Mouse (Mus musculus): ENCODE measurements around the gene Poc1a. TPM values are rescaled to one million over a fixed set of nuclear protein-coding genes. Genes with fewer than 3 reads are reported as not detected.

Gene Poc1a
- polyA plus RNA-seq, 1 experiment from 2014 or later: 13.5 TPM

GRCm38 (mm10) chr9:106326241-106326640 is 45.4 kb downstream of the Poc1a start:
- peaks cover 20% of the 10 kb centered on the region for H3K4me1 ChIP-seq (replicated peaks)
- no peak overlapping the region for H3K27ac ChIP-seq
- H3K4me3 ChIP-seq (replicated peaks): no peak overlapping the region
- H3K9me3 ChIP-seq: no peaks in the 10 kb centered on the region
- no peak overlapping the region for H3K4me2 ChIP-seq (replicated peaks)
- no peaks in the 10 kb centered on the region for H3K36me3 ChIP-seq
- H3K9ac ChIP-seq (replicated peaks): no peak overlapping the region; the same call in 1 of the 2 replicates
- no peaks in the 10 kb centered on the region for H3K27me3 ChIP-seq
- no peak for ATAC-seq
- WGBS: 62% methylated on average over 8 of the region's 8 CpGs

GRCm38 (mm10) chr9:106327125-106327809 is 46.4 kb downstream of the Poc1a start:
- H3K4me2 ChIP-seq (replicated peaks): no peak overlapping the region
- WGBS: 70% methylated on average over 8 of the region's 8 CpGs
- peaks cover 27% of the 10 kb centered on the region for H3K4me1 ChIP-seq (replicated peaks)
- H3K27ac ChIP-seq: no peak overlapping the region
- H3K9ac ChIP-seq (replicated peaks): no peak overlapping the region
- ATAC-seq: no peak
- H3K27me3 ChIP-seq: no peaks in the 10 kb centered on the region
- no peaks in the 10 kb centered on the region for H3K36me3 ChIP-seq
- H3K9me3 ChIP-seq: no peaks in the 10 kb centered on the region
- H3K4me3 ChIP-seq (replicated peaks): no peak overlapping the region

- 86% methylated on average over 7 of the region's 7 CpGs for WGBS
- H3K4me2 ChIP-seq (replicated peaks): no peak overlapping the region
- no peak overlapping the region for H3K9ac ChIP-seq (replicated peaks)
- ATAC-seq: no peak
- H3K27ac ChIP-seq: no peak overlapping the region
- H3K4me1 ChIP-seq (replicated peaks): peaks cover 18% of the 10 kb centered on the region
- H3K9me3 ChIP-seq: no peaks in the 10 kb centered on the region
- no peaks in the 10 kb centered on the region for H3K27me3 ChIP-seq
- no peak overlapping the region for H3K4me3 ChIP-seq (replicated peaks)
- no peaks in the 10 kb centered on the region for H3K36me3 ChIP-seq
Measured at GRCm38 (mm10) chr9:106328068-106328610, 47.3 kb downstream of the Poc1a start.

GRCm38 (mm10) chr9:106328772-106329511 is 48.1 kb downstream of the Poc1a start:
- peaks cover 16% of the 10 kb centered on the region for H3K4me1 ChIP-seq (replicated peaks)
- no peak overlapping the region for H3K4me3 ChIP-seq (replicated peaks)
- H3K9me3 ChIP-seq: no peaks in the 10 kb centered on the region
- no peak overlapping the region for H3K9ac ChIP-seq (replicated peaks)
- no peak for ATAC-seq
- whole genome bisulfite sequencing: 75% methylated on average over 5 of the region's 5 CpGs
- no peak overlapping the region for H3K27ac ChIP-seq
- no peak overlapping the region for H3K4me2 ChIP-seq (replicated peaks)
- H3K36me3 ChIP-seq: no peaks in the 10 kb centered on the region
- no peaks in the 10 kb centered on the region for H3K27me3 ChIP-seq

GRCm38 (mm10) chr9:106332746-106333145 is 51.9 kb downstream of the Poc1a start:
- Histone ChIP-seq H3K9me3 (no peaks in the 10 kb centered on the region), H3K4me3 (replicated peaks) (no peak overlapping the region), H3K36me3 (no peaks in the 10 kb centered on the region), H3K9ac (replicated peaks) (no peak overlapping the region), H3K4me1 (replicated peaks) (peaks cover 22% of the 10 kb centered on the region), H3K27ac (no peak overlapping the region), H3K4me2 (replicated peaks) (no peak overlapping the region), H3K27me3 (no peaks in the 10 kb centered on the region)
- WGBS: 76% methylated on average over 3 of the region's 3 CpGs
- no peak for ATAC-seq

GRCm38 (mm10) chr9:106337620-106338019 is 56.8 kb downstream of the Poc1a start:
- Histone ChIP-seq H3K4me2 (replicated peaks) (no peak overlapping the region), H3K27ac (peak overlapping the region; percentile 82), H3K36me3 (no peaks in the 10 kb centered on the region), H3K9ac (replicated peaks) (no peak overlapping the region; the same call in 1 of the 2 replicates), H3K4me3 (replicated peaks) (no peak overlapping the region), H3K27me3 (no peaks in the 10 kb centered on the region), H3K9me3 (no peaks in the 10 kb centered on the region), H3K4me1 (replicated peaks) (peaks cover 48% of the 10 kb centered on the region)
- 87% methylated on average over 9 of the region's 9 CpGs for WGBS
- no peak for ATAC-seq

- Histone ChIP-seq H3K27me3 (no peaks in the 10 kb centered on the region), H3K9me3 (no peaks in the 10 kb centered on the region), H3K4me1 (replicated peaks) (peaks cover 48% of the 10 kb centered on the region), H3K27ac (peak overlapping the region; percentile 82), H3K36me3 (no peaks in the 10 kb centered on the region), H3K9ac (replicated peaks) (peak overlapping the region; percentile 41), H3K4me3 (replicated peaks) (no peak overlapping the region), H3K4me2 (replicated peaks) (no peak overlapping the region)
- peak; percentile 81 for ATAC-seq
- WGBS: 7% methylated on average over 10 of the region's 10 CpGs
Measured at GRCm38 (mm10) chr9:106338462-106339172, 57.8 kb downstream of the Poc1a start.

- no peak overlapping the region for H3K4me2 ChIP-seq (replicated peaks)
- 41% methylated on average over 6 of the region's 6 CpGs for WGBS
- H3K9me3 ChIP-seq: no peaks in the 10 kb centered on the region
- H3K4me1 ChIP-seq (replicated peaks): peaks cover 48% of the 10 kb centered on the region
- H3K36me3 ChIP-seq: no peaks in the 10 kb centered on the region
- H3K27me3 ChIP-seq: no peaks in the 10 kb centered on the region
- no peak overlapping the region for H3K4me3 ChIP-seq (replicated peaks)
- ATAC-seq: peak; percentile 44
- H3K9ac ChIP-seq (replicated peaks): peak overlapping the region; percentile 41
- peak overlapping the region; percentile 82 for H3K27ac ChIP-seq
Measured at GRCm38 (mm10) chr9:106339173-106339558, 58.3 kb downstream of the Poc1a start.

GRCm38 (mm10) chr9:106339730-106340129 is 58.9 kb downstream of the Poc1a start:
- no peak overlapping the region for H3K4me2 ChIP-seq (replicated peaks)
- H3K27me3 ChIP-seq: no peaks in the 10 kb centered on the region
- H3K4me3 ChIP-seq (replicated peaks): no peak overlapping the region
- H3K9ac ChIP-seq (replicated peaks): no peak overlapping the region
- no peaks in the 10 kb centered on the region for H3K9me3 ChIP-seq
- WGBS: 93% methylated on average over 4 of the region's 4 CpGs
- no peaks in the 10 kb centered on the region for H3K36me3 ChIP-seq
- no peak for ATAC-seq
- peaks cover 51% of the 10 kb centered on the region for H3K4me1 ChIP-seq (replicated peaks)
- peak overlapping the region; percentile 82; the same call in 1 of the 2 replicates for H3K27ac ChIP-seq

GRCm38 (mm10) chr9:106340501-106341312 is 59.8 kb downstream of the Poc1a start:
- Histone ChIP-seq H3K9me3 (no peaks in the 10 kb centered on the region), H3K27ac (no peak overlapping the region), H3K9ac (replicated peaks) (no peak overlapping the region), H3K36me3 (no peaks in the 10 kb centered on the region), H3K4me2 (replicated peaks) (no peak overlapping the region), H3K27me3 (no peaks in the 10 kb centered on the region), H3K4me3 (replicated peaks) (no peak overlapping the region), H3K4me1 (replicated peaks) (peaks cover 60% of the 10 kb centered on the region)
- ATAC-seq: no peak
- WGBS: 54% methylated on average over 13 of the region's 13 CpGs

GRCm38 (mm10) chr9:106341313-106341686 is 60.4 kb downstream of the Poc1a start:
- no peak overlapping the region for H3K27ac ChIP-seq
- no peaks in the 10 kb centered on the region for H3K9me3 ChIP-seq
- H3K4me1 ChIP-seq (replicated peaks): peaks cover 60% of the 10 kb centered on the region
- H3K4me3 ChIP-seq (replicated peaks): no peak overlapping the region
- H3K9ac ChIP-seq (replicated peaks): no peak overlapping the region
- H3K4me2 ChIP-seq (replicated peaks): no peak overlapping the region
- WGBS: 88% methylated on average over 3 of the region's 3 CpGs
- no peak for ATAC-seq
- H3K36me3 ChIP-seq: no peaks in the 10 kb centered on the region
- H3K27me3 ChIP-seq: no peaks in the 10 kb centered on the region
